Mouse (Mus musculus) CH12.LX (cell line): ENCODE results near the gene Ppp2r2c. TPM values are rescaled to one million over a fixed set of nuclear protein-coding genes. Genes with fewer than 3 reads are reported as not detected.

Experiments
- DNase-seq: peaks from one replicate; pipeline ENCODE4 v3.0.0-alpha.2; 2013; ENCODE audit errors: extremely low read depth
- H3K27ac ChIP-seq: 2 replicates; pipeline ENCODE4 v1.5.1; 2012; ENCODE audit warnings: low read depth, mild to moderate bottlenecking, control low read depth, moderate library complexity; ENCODE audit not compliant: insufficient read depth
- H3K27me3 ChIP-seq: replicated peaks from 2 replicates; pipeline ENCODE3; 2012; ENCODE audit warnings: inconsistent platforms
- H3K36me3 ChIP-seq, 2 experiments: replicated peaks in 1 of 2; 2 replicates each; pipeline versions ENCODE3 to v1.6.1; 2012; ENCODE audit warnings: inconsistent platforms in 1 of 2, low read length in 1 of 2, mild to moderate bottlenecking in 1 of 2, mixed read lengths in 1 of 2, moderate library complexity in 1 of 2; ENCODE audit not compliant: control insufficient read depth in 1 of 2, insufficient read depth in 1 of 2
- H3K4me1 ChIP-seq, 2 experiments: 2 replicates each; pipeline ENCODE4 v1.6.1; 2012; ENCODE audit warnings: inconsistent platforms in 1 of 2, moderate library complexity in 1 of 2; ENCODE audit not compliant: insufficient read depth in 2 of 2, control insufficient read depth in 1 of 2
- H3K4me2 ChIP-seq: 2 replicates; pipeline ENCODE4 v1.6.1; 2012; ENCODE audit warnings: low read depth, mild to moderate bottlenecking, control low read depth; ENCODE audit not compliant: poor library complexity, insufficient read depth, severe bottlenecking
- H3K4me3 ChIP-seq, 3 experiments: fragments of 150-350 bp in 1 of 3; sonication (generic) in 1 of 3; replicated peaks in 1 of 3; 2 replicates each; pipeline versions ENCODE3 to v1.5.1; 2011 to 2012; ENCODE audit warnings: low read depth in 2 of 3, low read length in 2 of 3, mild to moderate bottlenecking in 2 of 3, moderate library complexity in 2 of 3, control low read depth in 1 of 3, improper control_type of control experiment in 1 of 3, inconsistent platforms in 1 of 3, mixed read lengths in 1 of 3; ENCODE audit not compliant: poor library complexity in 1 of 3
- H3K79me2 ChIP-seq: replicated peaks from 2 replicates; pipeline ENCODE4 v1.6.1; 2012; ENCODE audit warnings: mild to moderate bottlenecking, moderate library complexity; ENCODE audit not compliant: control insufficient read depth, poor library complexity, insufficient read depth, severe bottlenecking; ENCODE audit errors: extremely low read depth
- H3K9ac ChIP-seq: 2 replicates; pipeline ENCODE4 v1.6.1; 2012; ENCODE audit warnings: low read depth, mild to moderate bottlenecking, control low read depth, moderate library complexity; ENCODE audit not compliant: insufficient read depth
- H3K9me3 ChIP-seq: replicated peaks from 2 replicates; pipeline ENCODE3; 2012; ENCODE audit warnings: low read length, inconsistent platforms, mixed read lengths
- CHD1 ChIP-seq: IDR thresholded peaks from 2 replicates; pipeline ENCODE4 v1.6.1; 2012; ENCODE audit warnings: low read depth, low read length, improper control_type of control experiment, inconsistent platforms
- CHD2 ChIP-seq: IDR thresholded peaks from 2 replicates; pipeline ENCODE4 v1.6.1; 2011; ENCODE audit warnings: low read length, improper control_type of control experiment
- ELF1 ChIP-seq: IDR thresholded peaks from 2 replicates; pipeline ENCODE4 v1.6.1; 2014; ENCODE audit warnings: low read depth, mild to moderate bottlenecking, inconsistent platforms, low read length, improper control_type of control experiment
- EP300 ChIP-seq: IDR thresholded peaks from 2 replicates; pipeline ENCODE4 v1.6.1; 2011; ENCODE audit warnings: low read length, improper control_type of control experiment
- ETS1 ChIP-seq: conservative IDR thresholded peaks from 2 replicates; pipeline ENCODE4 v1.6.1; 2012; ENCODE audit warnings: low read depth, mild to moderate bottlenecking, inconsistent platforms, low read length, improper control_type of control experiment, moderate library complexity
- GABPA ChIP-seq: IDR thresholded peaks from 2 replicates; pipeline ENCODE4 v1.6.1; 2012; ENCODE audit warnings: low read depth, low read length, improper control_type of control experiment, inconsistent platforms; ENCODE audit not compliant: insufficient replicate concordance
- HCFC1 ChIP-seq: IDR thresholded peaks from 2 replicates; pipeline ENCODE4 v1.6.1; 2012; ENCODE audit warnings: low read depth, mild to moderate bottlenecking, inconsistent platforms, low read length, improper control_type of control experiment
- JUND ChIP-seq: conservative IDR thresholded peaks from 2 replicates; pipeline ENCODE4 v1.6.1; 2011; ENCODE audit warnings: low read depth, low read length, improper control_type of control experiment
- KAT2A ChIP-seq: IDR thresholded peaks from 2 replicates; pipeline ENCODE4 v1.6.1; 2012; ENCODE audit warnings: low read length, improper control_type of control experiment, inconsistent platforms; ENCODE audit not compliant: insufficient replicate concordance
- MAFK ChIP-seq: IDR thresholded peaks from 2 replicates; pipeline ENCODE4 v1.6.1; 2011; ENCODE audit warnings: low read length, improper control_type of control experiment; ENCODE audit not compliant: insufficient replicate concordance
- MAX ChIP-seq: IDR thresholded peaks from 2 replicates; pipeline ENCODE4 v1.6.1; 2011; ENCODE audit warnings: low read length, improper control_type of control experiment
- MAZ ChIP-seq: IDR thresholded peaks from 2 replicates; pipeline ENCODE4 v1.6.1; 2012; ENCODE audit warnings: low read depth, mild to moderate bottlenecking, inconsistent platforms, low read length, improper control_type of control experiment, moderate library complexity
- MEF2A ChIP-seq: IDR thresholded peaks from 2 replicates; pipeline ENCODE4 v1.6.1; 2014; ENCODE audit warnings: low read depth, mild to moderate bottlenecking, inconsistent platforms, low read length, improper control_type of control experiment, borderline replicate concordance
- POLR2A ChIP-seq: IDR thresholded peaks from 2 replicates; pipeline ENCODE4 v1.6.1; 2011; ENCODE audit warnings: low read depth, mild to moderate bottlenecking, improper control_type of control experiment, low read length
- POLR2AphosphoS2 ChIP-seq: IDR thresholded peaks from 2 replicates; pipeline ENCODE4 v1.6.1; 2011; ENCODE audit warnings: low read depth, low read length, improper control_type of control experiment
- TBP ChIP-seq: conservative IDR thresholded peaks from 2 replicates; pipeline ENCODE4 v1.6.1; 2011; ENCODE audit warnings: low read depth, low read length, improper control_type of control experiment
- TCF12 ChIP-seq: IDR thresholded peaks from 2 replicates; pipeline ENCODE4 v1.6.1; 2014; ENCODE audit warnings: low read depth, mild to moderate bottlenecking, inconsistent platforms, low read length, improper control_type of control experiment
- USF2 ChIP-seq: conservative IDR thresholded peaks from 2 replicates; pipeline ENCODE4 v1.6.1; 2011; ENCODE audit warnings: low read depth, low read length, improper control_type of control experiment
- ZKSCAN1 ChIP-seq: IDR thresholded peaks from 2 replicates; pipeline ENCODE4 v1.6.1; 2012; ENCODE audit warnings: low read depth, inconsistent platforms, low read length, improper control_type of control experiment, borderline replicate concordance
- ZNF384 ChIP-seq: IDR thresholded peaks from 2 replicates; pipeline ENCODE4 v1.6.1; 2012; ENCODE audit warnings: low read depth, low read length, improper control_type of control experiment, inconsistent platforms
- dilution Hi-C: fragments of 300-500 bp; cut with MboI; formaldehyde crosslinking; loops from 2 replicates; pipeline ENCODE4 v1.14.3; 2020; ENCODE audit warnings: low sequenced_read_pairs; ENCODE audit not compliant: extremely low pct_unique_long_range_greater_than_20kb, extremely low pct_ligation_motif_present
- in situ Hi-C: fragments of 300-500 bp; cut with MboI; formaldehyde crosslinking; loops from 3 replicates; pipeline ENCODE4 v1.14.3; 2019; ENCODE audit warnings: low sequenced_read_pairs, low pct_ligation_motif_present, low pct_unique_long_range_greater_than_20kb, mixed read lengths
- polyA plus RNA-seq: library from polyadenylated mRNA; unstranded; fragments of >175 nt; gene quantifications from 2 replicates; pipeline ENCODE4 v1.2.1, GENCODE M21; 2012; ENCODE audit warnings: low read depth; ENCODE audit not compliant: insufficient read length
- total RNA-seq, 2 experiments: library from RNA; depleted of rRNA; stranded (reverse); fragments of 300-350 nt in 1 of 2; fragments of >200 nt in 1 of 2; gene quantifications; 2 replicates each; pipeline ENCODE4 v1.2.3; 2012 to 2014

Gene Ppp2r2c
- total and polyA plus RNA-seq, 3 experiments = 0.07 to 0.21 TPM; not detected in 1

GRCm38 (mm10) chr5:36886852-36887283, 18.6 kb downstream of the Ppp2r2c start (continued):
- TF ChIP-seq POLR2A = no peak
- no peak for TF ChIP-seq GABPA
- no peak; the same call in 1 of the 2 replicates for TF ChIP-seq EP300
- TF ChIP-seq USF2 = peak; percentile 70
- no peak for TF ChIP-seq JUND
- no peak for TF ChIP-seq ZKSCAN1
- TF ChIP-seq CHD1 = no peak
- peak; percentile 68 for TF ChIP-seq ELF1
- peak; percentile 25; the same call in 1 of the 2 replicates for TF ChIP-seq ETS1
- TF ChIP-seq MAFK = no peak
- no peak for TF ChIP-seq CHD2
- no peak for TF ChIP-seq ZNF384
- 0 out of 2 replicates have a peak, but pooled peaks have one; percentile 43 for TF ChIP-seq MAX
- TF ChIP-seq POLR2AphosphoS2 = no peak
- TF ChIP-seq KAT2A = no peak
- TF ChIP-seq HCFC1 = peak; percentile 27; the same call in 1 of the 2 replicates
- TF ChIP-seq MEF2A = no peak

GRCm38 (mm10) chr5:36887299-36887988, 19.1 kb downstream of the Ppp2r2c start:
- H3K36me3 ChIP-seq = no peaks in the 10 kb centered on the region
- TF ChIP-seq ZNF384 (no peak), TCF12 (peak; percentile 64; the same call in 1 of the 2 replicates), MAZ (0 out of 2 replicates have a peak, but pooled peaks have one; percentile 30), TBP (0 out of 2 replicates have a peak, but pooled peaks have one; percentile 3)
- TF ChIP-seq, all 38 proteins: peak for 3
- Histone ChIP-seq H3K4me2 (peak overlapping the region; percentile 73), H3K27me3 (peaks cover 3% of the 10 kb centered on the region), H3K9ac (no peak overlapping the region), H3K4me1 (peaks cover 40 to 55% of the 10 kb centered on the region in 2 experiments), H3K4me3 (peak overlapping the region in 1 of 3 experiments; percentile 13), H3K27ac (peak overlapping the region; percentile 36; the same call in 1 of the 2 replicates), H3K9me3 (no peaks in the 10 kb centered on the region), H3K79me2 (no peaks in the 10 kb centered on the region)
- peak; percentile 37 for DNase-seq
- dilution Hi-C loops = no loop called here
- in situ Hi-C loops = no loop called here
